Mouse (Mus musculus) G1E (cell line): Measurements from ENCODE around the gene Ttc16.

Experiments
- CTCF ChIP-seq: IDR thresholded peaks from 2 replicates; pipeline ENCODE4 v1.5.1; 2012; ENCODE audit warnings: low read depth, low read length, inconsistent platforms, mixed read lengths
- GATA1 ChIP-seq: IDR thresholded peaks from 2 replicates; pipeline ENCODE4 v1.6.1; 2012; ENCODE audit warnings: borderline replicate concordance, low read length, inconsistent platforms, mixed read lengths

- TF ChIP-seq CTCF (no peak), GATA1 (no peak)
These were observed 2.6 kb upstream of the Ttc16 start for GRCm38 (mm10) chr2:32778081-32778480.
